Mouse (Mus musculus) kidney, postnatal 25 days (tissue): ENCODE data around the gene Zfp955b.
"Not testable (repeated sequence)": the region's sequence is repeated elsewhere in the genome, so short reads cannot be mapped to it uniquely, and the experiment has no call there.

ENCODE experiments used
- DNase-seq, 2 experiments: peaks; one replicate each; pipeline ENCODE4 v3.0.0; 2021; ENCODE audit warnings: mixed read lengths in 2 of 2

Zfp955b gene

DNA sequence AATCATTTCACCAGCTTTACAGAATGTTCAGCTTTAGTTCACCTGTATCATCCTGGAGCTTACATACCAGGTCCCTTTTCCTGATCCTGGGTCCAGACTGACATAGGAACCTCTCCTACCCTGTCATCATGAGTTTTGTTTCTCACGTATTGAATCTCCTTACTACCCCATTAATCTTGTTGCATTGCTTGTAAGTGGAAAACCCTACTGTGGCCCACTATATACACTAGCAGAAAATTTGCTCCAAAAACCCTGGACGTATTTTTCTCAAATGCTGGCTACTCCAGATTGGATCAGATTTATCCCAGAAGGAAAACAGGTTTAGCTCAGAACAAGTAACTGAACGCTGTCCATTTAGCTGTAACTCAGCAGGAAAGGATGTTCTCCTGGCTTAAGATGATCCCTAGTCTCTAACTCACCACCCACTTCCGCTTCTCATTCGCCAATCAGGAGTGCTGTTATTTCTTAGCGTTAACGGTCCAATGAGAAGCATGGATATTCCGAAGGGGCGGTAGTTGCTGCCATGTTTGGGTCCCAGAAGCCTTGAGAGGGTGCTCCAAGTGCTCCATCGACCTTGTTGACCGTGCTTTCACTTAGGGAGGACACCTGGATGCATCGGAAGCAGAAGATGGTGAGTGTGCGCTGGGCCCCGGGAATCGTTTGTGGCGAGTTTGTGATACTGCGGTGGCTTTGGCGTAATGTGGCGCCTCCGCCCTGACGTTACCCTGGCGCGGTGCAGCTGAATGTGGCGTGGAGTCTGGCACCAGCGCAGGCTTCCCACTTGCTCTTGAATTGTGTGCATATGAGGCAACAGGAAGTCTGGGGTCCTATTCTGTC is at the start of gene Zfp955b:
Gene Zfp955b (plus strand): TSS at position 506 of the 837 bp plus-strand sequence.
- not testable (repeated sequence) for DNase-seq

GRCm38 (mm10) chr17:33254530-33255318 is 34.6 kb upstream of the Zfp955b start, which contains the start of gene Zfp955a:
Gene Zfp955a (minus strand): TSS chr17:33255145.
- not testable (repeated sequence) for DNase-seq

GRCm38 (mm10) chr17:33255319-33255657 is 34.1 kb upstream of the Zfp955b start:
- not testable (repeated sequence) for DNase-seq

- no peak for DNase-seq
Measured at GRCm38 (mm10) chr17:33264376-33264775, 25.0 kb upstream of the Zfp955b start, which contains the start of gene Olfr63. Gene Olfr63 (plus strand): TSS chr17:33264676.

- DNase-seq: no peak
Measured at GRCm38 (mm10) chr17:33268907-33269306, 20.4 kb upstream of the Zfp955b start.

DNA sequence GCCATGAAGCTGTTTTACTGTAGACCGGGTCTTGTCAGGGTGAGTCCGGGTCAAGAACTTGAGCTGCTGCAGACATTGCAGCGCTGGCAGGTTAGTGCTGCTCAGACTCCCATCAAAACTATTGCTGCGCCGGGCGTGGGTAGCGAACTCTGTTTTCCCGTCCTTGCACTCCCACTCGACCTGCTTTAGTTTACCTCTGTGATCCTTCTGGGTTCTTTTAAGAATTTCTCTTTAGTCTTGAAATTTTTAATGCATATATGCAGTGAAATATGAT is 469 bp downstream of the Zfp955b start:
- DNase-seq: not testable (repeated sequence)

GRCm38 (mm10) chr17:33352981-33353380 is 63.6 kb downstream of the Zfp955b start:
- no peak for DNase-seq
